Mouse (Mus musculus): ENCODE results near the gene Cep63.
A peak's percentile ranks its signal among the peaks of the same experiment; 100 is the strongest.

Cep63 gene

DNA sequence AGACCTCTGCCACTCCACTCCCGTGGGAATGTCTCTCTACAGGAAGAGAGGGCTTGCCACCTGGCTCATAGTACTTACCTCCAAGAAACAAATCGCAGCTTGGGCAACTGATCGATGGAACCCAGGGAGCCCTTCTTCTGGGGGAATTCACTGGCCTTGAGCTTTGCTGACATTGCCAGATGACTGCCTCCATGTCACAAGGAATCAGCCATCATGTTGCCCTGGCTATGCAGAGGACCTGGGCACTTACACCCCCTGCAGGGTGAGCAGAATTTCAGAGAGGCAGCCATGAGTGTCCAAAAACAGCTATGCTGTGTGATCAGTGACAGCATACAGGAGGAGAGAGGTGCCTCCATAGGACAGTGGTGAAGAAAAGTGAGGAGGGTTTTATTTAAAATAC lies 72.6 kb downstream of the Cep63 start:
- DNase-seq: no peak

DNA sequence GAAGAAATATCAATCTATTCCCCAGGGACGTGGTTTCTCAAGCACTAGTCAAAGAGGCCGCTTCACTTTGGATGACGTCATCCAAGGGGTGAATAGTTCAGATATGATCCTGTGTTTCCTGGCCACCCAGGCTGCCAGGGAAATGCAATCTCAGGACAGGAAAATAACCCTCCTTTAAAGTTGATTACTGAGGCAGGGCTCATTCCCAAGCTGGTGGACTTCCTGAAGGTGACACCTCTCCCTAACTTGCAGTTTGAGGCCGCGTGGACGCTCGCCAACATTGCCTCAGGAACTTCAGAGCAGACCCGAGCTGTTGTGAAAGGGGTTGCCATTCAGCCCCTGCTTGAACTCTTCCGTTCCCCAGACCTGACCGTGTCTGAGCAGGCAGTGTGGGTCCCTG lies 74.6 kb downstream of the Cep63 start:
- no peak for DNase-seq

DNA sequence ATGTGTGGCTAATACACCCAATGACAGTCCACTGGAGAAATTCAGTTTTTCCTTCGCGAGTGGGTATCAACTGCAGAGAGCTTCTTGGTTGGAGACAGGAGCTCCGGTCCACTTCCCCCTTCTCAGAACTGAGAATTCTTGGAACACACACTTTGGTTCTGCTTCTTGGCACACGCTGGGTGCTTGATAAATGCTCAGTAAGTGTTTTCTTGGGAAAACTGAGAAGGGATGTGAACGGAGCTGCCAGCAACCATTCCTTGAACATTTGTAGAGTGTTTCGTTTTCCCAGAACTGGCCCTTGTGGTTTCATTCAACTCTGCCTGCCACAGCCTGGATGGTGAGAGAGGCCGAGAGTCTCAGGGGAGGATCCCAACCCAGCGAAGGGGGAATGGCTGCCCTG lies 77.1 kb downstream of the Cep63 start:
- no peak for DNase-seq

DNA sequence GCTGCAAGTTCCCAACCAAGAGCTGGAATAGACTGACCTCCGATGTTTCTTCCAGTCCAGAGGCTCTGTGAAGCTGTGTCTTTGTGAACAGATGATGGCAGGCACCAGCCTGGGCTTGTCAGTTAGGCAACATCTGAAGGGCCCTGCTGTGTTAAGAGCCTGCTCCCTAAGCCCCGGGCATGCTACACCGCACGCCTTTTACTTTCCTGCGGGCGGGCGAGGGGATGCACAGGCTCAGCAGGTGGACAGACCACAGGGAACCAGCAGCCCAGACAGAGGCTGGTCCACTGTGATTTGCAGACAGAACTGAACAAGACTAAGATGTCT lies 79.3 kb downstream of the Cep63 start:
- no peak for DNase-seq

DNA sequence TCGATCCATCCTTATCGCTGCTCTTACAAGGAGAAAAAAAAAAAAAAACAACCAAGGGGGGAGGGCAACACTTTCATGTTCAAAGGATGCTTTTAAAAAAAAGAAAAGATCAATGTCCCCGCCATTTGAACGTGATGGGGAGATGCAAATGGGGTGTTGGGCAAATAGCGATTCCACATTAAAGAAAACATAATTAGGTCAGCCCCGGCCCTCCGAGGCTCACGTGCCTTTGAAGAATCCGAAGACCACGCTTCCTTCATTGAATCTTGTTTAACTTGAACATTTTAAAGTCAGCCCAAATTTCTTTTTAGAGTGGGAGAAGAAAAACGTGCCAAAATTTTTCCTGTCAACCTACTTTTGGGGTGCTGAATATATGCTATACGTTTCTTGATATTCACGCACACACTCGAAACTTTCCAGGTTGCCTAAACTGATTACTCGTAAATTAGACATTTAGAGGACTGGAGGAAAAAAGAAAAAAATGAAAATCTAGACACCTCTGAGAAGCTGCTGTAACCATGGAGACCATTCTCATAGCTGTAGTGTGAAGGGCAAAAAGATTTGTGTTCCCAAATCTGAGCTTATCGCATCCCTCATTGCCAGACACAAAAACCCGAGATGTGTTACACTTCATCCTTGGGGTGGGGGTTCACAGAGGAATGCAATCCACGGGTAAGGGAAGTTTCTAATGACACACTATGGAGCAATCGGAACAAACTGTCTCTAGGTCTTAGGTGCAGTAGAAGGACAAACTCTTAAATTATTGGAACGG lies 79.9 kb downstream of the Cep63 start:
- DNase-seq: no peak

DNA sequence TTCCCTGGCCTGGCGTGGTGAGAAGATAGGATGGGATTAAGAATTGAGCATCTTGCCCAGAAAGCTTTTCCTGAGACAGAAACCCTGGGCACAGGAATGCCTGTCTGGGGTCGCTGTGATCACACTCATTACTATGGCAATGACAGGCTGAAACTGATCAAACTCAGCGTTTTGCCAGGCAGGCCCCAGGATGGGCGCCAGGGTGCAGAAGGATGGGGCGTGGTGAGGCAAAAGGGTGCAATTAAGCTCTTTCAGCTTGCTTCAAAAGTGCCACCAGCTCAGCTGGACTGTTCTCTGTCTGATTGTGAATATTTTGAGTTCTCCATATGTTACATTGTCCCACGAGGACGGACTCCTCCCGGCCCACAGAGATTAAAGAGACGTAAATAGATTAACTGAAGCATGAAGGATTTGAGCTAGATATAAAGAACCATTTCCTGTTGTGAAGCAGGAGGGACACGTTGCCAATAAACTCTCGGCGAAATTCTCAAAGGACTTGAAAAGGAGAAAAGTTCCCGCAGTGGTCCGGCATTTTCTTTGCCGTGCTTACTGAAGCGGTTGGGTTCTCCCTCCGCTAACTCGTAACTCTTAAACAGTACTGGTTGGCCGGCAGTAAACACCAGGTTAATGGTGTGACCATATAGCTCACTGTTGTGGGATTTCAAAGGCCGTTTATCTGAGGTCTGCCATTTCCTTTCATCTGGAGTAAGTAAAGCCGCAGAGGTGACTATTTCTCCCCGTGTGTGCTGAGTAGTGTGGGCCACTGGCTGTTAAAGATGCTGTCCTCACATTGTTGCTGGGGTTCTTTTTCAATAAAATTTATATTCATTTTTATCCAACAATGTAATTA lies 80.7 kb downstream of the Cep63 start:
- DNase-seq: no peak

DNA sequence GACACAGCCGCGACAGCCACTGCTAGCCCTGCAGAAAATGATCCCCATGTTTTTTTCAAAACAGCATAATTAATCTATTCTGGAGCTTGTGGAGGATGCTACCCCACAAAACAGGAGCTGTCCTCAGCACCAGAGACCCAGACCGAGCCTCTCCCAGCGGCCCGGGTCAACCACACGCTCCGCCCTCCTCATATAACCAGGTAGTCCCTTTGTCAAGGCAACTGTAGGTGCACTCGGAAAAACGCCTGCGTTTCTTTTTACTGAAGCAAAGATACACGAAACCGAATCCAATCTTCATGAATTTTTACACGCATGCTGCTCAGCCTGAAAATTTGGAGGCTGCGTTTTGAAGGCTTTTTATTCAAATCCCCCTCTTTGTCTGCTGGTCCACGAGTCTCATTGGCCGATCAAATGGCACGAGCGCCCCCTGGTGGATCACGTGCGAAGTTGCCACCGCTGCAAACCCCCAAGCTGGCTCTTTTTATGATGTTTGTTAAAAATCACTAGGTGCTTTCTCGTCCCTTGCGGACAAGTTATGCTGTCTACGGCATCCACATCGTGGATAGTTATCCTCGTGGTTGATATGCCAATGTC lies 81.5 kb downstream of the Cep63 start:
- DNase-seq: peak in 1 of 2 experiments; percentile 44

DNA sequence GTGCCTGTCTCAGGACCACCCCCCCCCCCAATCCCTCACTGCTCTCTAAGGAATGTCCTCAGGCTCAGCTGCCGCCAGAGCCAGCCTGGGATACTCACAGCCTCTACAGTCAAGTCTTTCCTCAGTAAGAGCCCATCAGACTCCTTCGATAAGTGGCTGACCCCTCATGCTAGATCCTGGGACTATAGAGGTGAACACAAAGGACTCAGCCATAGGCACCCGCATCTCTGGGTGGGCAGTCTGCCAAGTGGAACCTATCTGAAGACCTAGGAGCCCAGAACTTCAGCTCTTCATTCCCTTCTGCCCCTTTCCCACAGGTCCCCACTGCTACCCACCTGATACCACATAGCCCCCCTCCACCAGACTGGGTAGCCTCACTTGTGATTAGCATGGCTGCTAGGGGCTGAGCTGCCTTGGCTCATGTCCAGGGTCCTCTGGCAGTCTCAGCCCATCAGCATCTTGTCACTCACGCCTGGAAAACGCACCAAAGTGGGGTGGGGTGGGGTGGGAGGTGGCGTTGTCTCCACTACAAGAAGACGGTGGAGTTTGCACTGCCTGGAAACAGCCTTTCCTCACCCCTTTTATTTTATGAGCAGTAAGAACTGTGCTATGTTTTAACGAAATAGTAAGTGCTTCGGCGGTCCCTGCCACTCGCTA lies 82.1 kb downstream of the Cep63 start:
- DNase-seq: no peak

DNA sequence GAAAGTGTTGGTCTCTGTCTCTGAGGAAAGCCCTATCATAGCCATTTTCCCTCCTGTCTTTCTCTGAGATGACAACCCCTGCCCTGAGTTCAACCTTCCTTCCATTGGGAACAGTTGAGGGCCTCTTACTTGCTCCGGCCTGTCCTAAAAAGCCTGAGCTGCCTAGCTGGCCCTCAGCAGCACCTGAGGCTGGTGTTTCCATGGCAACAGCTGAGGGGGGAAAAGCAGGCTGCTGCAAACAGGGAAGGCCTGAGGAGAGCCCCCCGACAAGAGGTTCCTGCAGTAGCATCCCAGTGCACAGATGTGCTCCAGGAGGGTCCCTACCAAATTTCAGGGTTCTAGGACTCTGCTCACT lies 82.6 kb downstream of the Cep63 start:
- DNase-seq: no peak

DNA sequence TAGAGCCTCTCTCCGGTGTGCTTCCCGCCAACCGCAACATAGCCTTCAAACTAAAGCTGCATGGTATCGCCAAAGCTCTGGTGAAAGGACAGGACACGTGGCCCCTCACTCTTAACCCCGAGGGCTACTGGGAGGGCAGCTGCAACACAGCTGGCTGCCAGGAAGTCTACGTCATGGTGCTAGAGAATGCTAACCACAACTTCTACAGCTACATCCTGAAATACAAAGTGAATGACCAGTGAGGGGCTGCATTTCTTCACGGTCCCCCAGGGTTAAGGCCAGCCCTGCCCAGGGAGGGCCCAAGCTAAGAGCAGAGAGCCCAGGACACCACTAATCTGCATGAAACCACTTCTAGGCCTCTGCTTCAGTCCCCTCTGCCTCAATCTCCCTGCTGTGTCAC lies 83.8 kb downstream of the Cep63 start:
- no peak for DNase-seq

DNA sequence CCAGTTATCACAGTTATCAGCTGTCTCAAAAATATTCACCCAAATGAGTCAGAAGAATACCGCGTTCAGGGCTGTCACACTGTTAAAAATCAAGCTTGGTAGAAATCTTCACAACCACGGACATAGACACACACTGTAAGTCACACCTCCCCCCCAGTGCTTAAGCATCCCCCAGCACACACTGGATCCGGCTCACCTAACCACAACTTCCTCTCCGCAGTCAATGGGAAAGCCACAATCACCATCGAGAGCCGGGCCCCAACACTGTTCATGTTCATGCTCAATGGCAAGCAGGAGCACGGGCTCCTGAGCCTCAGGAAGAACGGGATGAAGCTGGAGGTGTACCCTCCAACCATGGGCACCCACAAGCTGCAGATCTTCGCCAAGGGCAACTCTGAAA lies 84.7 kb downstream of the Cep63 start:
- DNase-seq: peak in 1 of 2 experiments; percentile 28

DNA sequence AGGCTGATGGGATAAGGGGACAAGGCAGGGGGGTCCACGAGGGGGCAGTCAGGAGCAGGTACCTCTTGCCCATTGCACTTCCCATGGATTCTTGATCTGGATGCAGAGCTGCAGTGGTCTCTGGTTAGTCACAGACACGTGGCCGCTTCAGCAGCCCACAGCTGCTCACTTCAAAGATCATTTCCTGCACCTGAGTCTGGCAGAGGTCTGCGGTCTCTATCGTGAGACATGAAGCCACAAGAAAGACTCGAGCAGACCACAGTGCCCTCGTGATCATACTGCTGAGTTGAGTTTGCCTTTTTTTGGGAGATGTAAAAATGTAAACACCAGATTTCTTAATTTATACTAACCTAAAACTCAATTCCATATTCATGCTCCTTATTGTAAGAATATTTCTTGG lies 86.6 kb downstream of the Cep63 start:
- peak in 1 of 2 experiments; percentile 61 for DNase-seq

DNA sequence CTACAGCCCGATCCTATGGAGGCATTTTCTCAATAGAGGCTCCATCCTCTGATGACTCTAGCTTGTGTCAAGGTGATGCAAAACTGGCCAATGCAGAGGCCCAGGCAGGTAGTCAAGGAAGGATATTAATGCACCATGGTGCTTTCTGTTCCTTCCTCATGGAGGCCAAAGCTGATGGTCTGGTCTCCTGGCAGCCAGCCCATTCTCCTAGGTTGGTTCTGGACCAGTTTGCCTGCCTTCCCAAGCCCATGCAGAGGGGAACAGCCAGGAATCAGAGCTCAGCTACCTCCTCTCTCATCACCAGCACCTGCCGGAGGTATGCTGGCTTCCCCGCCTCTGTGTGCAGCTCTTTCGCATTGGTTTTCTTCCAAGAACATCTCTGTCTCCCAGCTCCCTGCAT lies 89.4 kb downstream of the Cep63 start:
- DNase-seq: no peak

Data from thymus, adult 18-20 months (tissue).